Mouse (Mus musculus) monocyte, adult 2 months (primary cell): ENCODE data around the gene Slc11a2.

Experiments
- DNase-seq, 2 experiments: peaks; one replicate each; pipeline ENCODE4 v3.0.0; 2022; ENCODE audit warnings: low spot score in 2 of 2, low read depth in 1 of 2

Gene Slc11a2

DNA sequence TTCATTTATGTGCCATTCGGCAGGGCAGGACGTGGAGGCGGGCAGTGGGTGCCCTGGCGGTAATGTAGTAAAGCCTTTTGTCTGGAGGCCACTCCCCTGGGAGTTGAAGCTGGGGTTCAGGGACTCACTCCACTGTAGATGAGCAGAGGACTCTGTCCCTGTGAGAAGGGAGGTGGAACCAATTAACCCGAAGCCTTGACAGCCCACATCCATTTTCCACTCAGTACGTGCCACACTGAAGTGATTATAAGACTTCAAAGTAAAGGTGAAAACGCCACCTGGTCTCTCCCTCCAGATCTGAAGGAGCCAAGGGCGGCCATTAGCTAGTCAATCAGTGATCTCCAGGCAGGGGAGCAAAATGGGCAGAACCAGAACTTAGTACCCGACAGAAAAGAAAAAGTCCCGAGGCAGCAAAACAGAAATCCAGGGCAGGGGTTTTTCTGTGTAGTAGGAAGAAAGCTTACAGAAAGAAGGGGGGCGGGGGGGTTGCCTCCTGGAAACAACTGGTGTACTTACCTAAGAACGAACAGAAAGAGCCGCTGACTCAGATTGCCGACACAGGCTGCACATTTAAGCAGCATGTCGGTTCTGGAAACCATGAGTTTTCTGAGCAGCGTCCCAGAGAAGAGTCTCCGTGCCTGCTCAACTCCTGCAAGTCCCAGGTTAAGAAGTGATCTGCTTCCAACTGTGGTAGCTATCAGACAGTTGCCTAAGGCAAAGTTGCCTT, at the start of gene Slc11a2:
Slc11a2 (minus strand) TSS at position 677 of the 727 bp plus-strand sequence.
- no peak for DNase-seq

DNA sequence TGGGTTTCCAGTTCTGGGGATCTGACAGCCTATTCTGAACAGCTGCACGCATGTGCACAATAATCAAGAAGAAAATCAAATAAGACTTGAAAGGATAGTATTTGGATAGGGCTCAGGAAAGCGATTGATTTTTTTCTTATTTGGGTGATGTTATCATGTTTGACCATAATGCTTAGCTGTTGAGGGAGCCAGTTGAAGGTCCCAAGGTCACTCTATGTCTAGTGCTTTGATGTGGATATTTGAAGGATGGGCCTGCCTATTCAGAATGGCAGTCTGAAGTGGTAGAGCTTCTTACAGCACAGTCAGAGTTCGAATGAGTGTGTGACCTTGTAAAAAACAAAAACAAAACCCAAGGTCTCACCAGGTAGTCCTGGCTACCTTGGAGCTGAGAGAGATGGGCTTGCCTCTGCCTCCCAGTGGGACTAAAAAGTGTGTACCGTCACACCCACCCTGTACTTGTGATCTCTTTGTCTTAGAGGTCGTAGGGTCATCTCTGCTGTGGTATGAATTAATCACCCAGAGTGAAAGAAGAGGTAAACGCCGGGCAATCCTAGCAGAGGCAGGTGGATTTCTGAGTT, 49.1 kb upstream of the Slc11a2 start:
- no peak for DNase-seq

DNA sequence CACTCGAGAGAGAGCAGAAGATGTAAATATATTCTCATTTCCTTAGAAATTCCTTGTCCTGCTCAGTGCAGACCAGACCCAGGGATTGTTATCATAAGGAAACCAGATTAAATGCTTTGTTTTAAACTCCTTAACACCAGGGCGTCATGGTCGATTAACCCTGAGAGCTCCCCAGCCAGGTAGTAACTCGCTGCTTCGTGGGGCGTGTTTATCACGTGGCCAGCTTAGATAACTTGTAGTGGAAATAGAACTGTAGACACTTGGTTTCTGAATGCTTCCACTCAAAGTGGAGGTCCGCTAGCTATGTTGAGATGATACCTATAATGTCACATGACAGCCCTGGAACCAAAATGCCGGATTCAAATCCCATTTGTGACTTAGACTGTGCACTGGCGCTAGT, 45.2 kb upstream of the Slc11a2 start:
- DNase-seq = no peak

DNA sequence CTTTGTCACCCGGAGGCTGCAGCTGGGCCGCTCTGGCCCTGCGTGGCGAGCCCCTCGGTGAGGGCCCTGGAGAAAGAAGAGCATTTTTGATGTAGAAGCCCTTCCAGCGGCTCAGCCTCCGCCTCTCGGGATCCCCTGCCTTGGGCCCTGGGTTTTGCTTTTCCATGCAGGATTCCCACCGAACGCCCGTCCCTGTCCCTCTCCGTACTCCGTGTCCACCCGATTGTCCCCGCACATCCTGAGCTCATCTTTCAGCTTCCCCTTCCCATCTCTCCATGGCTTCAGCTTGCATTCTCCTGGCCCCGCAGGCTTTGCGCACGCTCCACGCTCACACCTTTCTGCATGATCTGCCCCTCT, 44.3 kb upstream of the Slc11a2 start:
- no peak for DNase-seq

DNA sequence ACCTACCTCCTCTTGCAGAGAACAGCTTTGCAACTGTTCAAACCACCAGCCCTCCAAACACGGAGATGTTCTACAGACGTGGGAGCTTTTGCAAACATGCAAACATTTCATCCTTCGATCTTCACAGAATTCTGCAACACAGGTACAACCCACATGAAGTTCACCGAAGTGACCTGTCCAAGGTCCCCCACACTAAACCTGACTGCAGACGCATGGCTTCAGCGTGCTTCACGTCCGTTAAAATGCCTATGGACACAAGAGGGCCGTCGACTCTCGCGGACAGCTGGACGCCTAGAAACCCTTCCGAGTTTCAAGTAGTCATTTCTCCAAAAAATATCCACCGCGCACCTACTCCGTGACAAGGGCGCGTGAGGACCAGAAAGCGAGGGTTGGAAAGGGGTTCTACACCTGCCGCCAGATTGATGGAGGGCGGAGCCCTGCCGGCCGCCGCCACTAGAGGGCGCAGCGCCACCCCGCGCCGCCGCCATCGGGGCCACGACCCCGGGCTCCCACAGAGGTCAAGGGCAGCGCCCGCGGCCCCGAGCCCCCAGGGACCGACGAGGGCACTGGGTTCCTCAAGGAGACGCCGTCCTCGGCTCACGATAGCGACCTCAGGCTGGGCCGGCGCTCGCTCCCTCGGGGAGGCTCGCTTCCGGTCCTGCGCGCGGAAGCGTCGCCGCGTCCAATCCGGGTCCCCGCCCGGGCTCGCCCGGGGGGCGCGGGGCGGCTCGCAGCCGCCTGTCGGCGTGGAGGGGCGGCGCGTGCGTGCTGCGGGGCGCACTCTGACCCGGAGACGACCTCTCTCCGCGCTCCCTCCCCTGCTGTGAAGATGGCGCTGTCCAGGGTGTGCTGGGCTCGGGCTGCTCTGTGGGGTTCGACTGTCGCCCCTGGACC, 43.7 kb upstream of the Slc11a2 start, which contains the start of gene Letmd1:
Letmd1 (plus strand) TSS at position 729 of the 894 bp plus-strand sequence.
- DNase-seq = peak; percentile 20 to 68

DNA sequence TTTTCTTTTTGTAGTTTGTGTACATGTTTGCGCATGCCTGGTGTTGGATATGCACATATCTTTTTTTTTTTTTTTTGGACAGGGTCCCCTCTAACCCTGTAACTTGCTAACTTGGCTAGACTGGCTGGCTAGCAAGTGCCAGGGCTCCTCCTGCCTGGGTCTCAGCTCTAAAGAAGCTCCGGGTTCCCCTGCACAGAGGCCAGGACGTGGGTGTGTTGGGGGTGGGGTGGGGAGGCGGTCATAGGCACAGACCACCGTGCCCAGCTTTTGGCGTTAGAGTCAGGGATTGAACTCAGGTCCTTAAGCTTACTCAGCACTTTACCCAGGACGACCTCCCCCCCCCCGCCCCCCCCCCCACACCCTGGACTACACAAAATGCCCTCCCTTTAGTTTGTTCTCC, 42.9 kb upstream of the Slc11a2 start:
- DNase-seq = no peak

DNA sequence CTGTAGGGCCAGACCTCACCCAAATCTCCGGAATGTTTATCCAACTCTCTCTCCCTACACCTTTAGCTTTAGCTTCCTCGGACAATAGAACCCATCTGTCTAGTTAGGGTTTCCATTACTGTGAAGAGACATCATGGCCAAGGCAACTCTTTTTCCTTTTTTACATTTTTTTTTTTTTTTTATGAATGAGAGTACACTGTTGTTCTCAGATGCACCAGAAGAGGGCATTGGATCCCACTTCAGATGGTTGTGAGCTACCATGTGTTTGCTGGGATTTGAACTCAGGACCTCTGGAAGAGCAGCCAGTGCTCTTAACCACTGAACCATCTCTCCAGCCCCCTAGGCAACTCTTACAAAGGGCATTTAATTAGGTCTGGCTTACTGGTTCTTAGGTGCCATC, 40.6 kb upstream of the Slc11a2 start:
- no peak for DNase-seq

DNA sequence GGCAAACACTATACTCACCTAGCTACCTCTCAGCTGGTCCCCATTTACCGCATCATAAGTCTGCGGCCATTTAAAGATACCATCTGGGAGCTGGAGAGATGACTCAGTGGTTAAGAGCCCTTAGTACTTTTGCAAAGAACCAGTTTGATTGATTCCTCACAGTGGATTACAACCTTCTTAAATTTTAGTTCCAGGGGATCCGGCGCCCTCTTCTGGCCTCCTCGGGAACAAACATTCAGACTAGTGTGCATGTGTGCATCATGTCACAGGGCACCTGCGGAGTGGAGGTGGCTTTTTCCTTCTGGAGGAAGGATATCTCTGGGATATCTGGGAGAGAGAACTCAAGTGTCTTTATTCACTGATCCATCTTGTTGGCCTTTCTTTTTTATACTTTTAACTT, 38.8 kb upstream of the Slc11a2 start:
- peak in 1 of 2 experiments; percentile 61 for DNase-seq

DNA sequence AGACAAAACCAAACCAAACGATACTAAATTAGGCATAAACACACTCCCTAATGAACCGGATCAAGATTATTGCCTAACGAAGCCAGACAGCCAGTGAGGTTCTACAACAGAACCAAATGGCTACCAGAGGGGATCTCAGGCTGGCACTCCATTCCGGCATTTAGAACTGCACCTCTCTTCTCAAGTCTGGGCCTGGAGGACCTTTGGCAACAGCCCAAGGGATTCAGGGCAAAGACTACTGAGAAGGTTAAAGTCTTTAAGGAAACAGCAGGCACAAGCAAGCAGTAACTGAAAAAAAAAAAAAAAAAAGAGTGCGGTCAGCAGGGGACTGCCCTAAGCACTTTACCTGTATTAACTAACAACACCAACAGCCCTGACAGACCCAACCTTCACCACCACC, 37.2 kb upstream of the Slc11a2 start:
- no peak for DNase-seq

DNA sequence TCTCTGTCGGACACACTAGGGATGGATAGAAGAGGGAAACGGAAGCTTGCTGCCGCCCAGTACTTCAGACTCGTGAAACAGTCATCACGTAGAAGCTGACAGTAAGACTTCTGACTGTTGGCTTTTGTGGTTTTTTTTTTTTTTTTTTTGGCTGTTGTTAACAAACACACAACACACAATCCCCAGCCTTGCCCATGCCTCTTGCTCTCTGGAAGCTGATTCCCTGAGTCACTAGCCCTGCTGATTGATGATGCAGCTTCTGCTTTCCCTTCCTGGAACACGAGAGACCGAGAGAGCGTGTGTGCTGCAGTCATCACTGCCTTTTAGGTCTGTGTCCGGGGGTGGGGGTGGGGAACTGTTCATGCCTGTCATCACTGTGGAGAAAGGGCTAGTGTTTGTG, 36.8 kb upstream of the Slc11a2 start:
- no peak for DNase-seq

DNA sequence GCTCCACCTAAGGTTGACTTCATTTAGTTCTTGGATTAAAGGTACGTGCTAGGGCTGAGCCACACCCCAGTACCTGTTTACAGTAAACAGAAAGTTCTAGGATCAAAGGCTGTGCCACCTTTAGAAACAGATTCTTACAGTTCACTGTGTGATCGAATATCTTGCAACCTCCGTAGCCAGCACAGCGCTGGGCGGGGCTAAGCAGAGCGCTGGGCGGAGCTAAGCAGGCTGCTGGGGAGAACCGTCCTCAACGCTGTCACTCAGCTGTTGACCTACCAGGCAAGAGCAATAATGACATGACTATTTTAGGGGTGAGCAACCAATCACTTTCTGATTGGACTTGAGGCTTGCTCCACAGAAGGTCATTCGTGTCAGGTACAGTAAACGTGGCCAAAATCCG, 36.1 kb upstream of the Slc11a2 start:
- no peak for DNase-seq

DNA sequence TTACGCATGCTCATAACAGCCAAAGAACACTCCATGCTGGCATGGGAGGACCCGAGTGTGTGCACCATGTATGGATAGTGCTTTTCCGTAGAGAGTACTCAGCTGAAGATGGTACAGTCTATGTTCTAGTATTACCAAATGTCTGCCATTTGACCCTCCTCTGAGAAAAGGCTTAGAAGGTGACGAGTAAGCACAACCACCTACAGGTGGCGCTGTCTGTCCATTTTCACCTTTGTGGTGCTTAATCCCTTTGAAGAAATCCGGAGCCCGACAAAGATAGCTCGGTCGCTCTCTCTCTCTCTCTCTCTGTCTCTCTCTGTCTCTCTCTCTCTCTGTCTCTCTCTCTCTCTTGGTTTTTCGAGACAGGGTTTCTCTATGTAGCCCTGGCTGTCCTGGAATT, 33.2 kb upstream of the Slc11a2 start:
- no peak for DNase-seq

DNA sequence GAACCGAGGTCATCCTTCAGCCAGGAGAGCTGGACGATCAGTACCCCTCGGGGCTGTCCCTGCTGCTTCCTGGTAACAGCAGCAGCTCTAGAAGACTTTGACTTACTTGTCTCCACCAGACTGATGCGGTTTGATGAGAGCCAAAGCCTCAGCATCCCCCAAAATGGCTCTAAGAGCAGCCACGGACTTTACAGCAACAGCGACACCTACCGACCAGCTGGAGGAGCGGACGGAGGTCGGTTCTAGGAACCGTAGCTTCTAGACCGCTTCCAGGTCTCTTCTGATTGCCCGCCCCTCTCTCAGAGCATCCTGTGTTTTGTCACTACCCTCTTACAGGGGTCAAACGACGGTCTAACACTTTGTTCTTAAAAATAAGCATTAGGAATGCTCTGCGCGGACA, 32.5 kb upstream of the Slc11a2 start:
- no peak for DNase-seq

DNA sequence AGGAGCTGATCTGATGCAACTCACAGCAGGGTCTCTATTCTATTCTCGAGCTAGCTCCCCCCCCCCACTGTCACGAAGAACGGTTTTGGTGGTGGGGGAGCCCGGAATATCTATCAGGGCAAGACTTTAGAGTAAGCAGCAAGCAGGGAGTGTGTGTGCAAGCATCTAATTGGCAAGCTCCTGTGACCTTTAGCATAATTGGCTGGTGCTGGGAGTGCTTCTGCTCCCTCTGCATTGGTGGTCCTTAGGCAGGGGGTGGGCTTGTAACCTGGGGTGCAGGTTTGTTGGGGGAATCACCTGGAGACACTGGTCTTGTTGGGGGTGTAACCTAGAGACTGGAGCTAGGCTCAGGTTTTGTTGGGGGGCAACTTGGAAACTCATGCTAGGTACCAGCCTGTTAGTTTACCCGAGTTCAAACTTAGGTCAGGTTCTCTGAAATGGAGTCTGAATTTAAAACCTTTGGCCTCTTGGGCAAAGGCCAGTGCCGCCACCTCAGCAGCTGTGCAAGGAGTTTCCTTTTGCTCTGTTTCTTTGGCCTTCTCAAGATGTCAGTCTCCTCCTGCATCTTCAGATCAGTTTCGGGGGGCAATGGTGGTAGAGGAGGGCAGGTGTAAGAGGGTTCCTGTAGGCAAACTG, 31.6 kb upstream of the Slc11a2 start:
- no peak for DNase-seq

DNA sequence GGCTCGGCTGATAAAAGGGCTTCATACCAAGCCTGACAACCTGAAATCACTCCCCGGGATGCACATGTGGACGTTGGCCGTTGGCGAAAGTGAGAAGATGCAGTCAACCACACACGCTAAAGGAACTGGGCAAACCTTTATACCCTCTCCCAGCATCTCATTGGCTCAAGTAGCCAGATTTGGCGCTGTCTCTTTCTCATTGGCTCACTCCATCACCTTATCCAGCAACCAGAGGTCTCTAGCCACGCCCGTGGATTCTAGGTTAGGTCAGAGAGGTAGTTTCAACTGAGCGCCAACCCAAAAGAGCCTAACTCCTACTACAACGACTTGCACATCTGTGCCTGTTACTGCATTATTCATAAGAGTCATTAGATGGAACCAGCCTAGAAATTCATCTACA, 27.6 kb upstream of the Slc11a2 start:
- DNase-seq = no peak

DNA sequence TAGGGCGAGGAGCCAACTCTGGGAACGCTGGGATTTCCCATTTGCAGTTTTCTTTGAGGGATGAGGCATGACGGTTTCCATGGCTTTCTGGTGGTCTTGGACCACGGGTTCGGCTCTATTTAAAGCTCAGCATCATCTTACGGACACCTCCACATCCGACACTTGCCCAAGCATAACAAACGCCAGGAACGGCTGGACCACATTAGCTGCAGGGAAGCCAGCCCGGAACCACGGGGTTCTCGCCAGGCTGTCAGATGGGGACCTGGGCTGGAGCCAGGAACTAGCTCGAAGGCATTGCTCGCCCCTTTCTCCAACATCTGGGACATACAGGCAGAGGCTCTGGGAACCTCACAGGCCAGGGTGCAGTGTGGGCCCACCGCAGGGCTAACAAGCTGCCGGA, 26.4 kb upstream of the Slc11a2 start:
- no peak for DNase-seq

DNA sequence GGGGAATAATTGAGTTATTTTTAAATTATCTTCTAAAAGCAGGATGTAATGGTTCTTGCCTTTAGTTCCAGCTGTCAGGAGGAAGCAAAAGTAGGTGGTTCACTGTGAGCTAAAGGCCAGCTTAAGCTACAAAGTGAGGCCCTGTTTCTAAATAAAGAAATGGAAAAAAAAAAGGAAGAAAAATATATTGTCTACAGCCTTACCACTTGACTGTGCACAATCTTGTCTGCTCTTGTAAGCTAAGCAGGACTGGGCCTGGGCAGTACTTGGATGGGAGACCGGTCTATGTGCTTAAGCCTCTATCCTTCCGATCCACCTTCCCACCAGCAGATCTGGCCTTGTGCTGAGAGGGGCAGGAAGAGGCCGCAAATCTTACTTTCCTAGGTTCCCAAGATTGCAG, 24.6 kb upstream of the Slc11a2 start:
- DNase-seq = no peak

DNA sequence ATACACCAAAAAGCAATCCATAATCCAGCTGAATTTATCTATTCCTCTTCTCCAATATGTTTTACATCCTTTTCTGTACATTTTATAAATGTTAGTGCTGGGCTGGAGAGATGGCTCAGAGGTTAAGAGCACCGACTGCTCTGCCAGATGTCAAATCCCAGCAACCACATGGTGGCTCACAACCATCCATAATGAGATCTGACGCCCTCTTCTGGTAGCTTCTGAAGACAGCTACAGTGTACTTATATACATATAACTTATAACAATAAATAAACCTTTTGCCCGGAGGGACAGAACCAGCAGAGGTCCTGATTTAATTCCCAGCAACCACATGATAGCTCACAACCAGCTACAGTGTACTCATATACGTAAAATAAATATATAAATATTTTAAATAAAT, 23.7 kb upstream of the Slc11a2 start:
- no peak for DNase-seq

DNA sequence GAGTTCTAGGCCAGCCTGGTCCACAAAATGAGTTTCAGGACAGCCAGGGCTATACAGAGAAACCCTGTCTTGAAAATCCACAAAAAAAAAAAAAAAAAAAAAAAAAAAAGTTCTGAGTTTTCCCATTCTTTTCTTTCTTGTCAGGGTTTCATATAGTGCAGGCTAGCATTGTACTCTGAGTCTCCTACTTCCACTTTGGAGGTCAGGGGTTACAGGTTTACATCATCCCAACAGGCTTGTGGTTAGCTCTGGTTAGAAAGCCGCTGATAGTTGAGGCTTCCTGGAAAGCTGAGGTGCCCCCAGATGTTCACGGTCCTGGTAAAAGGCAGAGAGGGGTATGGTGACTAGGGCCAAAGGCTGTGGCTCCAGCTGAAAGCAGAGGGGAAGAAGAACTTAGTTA, 22.0 kb upstream of the Slc11a2 start:
- DNase-seq = no peak

DNA sequence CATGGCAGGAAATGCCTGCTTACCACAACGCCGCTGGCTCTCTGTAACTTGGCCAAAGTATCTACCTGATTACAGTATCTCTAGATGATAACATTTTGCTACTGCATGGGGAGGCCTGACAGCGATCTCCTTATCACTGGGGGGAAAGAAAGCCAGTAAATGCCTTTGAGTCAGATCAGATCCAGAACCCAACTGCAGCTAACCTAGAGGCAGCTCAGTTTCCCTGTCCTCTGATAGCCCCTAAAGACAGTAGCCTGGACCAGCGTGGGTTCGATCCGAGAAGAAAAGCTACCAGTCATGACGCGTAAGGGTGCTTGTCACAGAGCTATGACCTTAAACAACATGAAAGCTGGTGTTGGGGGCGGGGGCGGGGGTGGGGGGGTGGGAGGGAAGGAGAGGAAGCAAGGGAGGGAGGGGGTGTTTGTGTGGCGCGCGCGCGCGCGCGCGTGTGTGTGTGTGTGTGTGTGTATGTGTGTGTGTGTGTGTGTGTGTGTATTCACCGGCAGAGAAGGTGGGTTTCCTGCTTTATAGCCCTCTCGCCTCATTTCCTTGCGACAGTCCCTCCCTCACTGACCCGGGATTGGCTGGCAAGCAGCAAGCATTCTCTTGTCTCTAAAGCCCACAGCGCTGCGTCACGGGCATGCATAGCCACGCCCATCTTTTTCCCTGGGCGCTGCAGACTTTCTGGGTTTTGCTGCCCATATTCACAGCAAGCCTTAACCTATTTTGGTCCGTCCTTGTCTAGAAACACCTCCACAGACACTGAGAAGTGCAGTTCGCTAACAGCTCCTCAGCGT, 18.5 kb upstream of the Slc11a2 start:
- DNase-seq = peak in 1 of 2 experiments; percentile 46

DNA sequence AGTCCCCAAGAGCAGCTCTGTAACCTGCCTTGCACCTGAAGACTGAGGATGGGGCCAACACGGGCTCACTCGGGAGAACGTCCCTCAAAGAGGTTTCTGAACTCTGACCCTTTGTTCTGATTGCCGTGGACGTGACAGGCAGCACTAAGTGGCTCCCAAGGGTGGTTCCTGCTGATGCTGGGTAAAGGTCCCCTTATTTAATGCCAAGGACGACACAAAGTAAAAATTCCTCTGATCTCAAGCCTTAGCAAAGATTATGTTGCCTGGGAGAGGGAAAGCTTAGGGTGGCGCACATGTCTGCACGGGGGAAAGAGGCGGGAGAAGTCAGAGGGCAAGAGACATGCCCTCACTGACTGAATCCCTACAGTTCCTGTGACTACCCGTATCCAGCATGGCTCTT, 11.6 kb upstream of the Slc11a2 start:
- no peak for DNase-seq
